Mouse (Mus musculus): Measurements from ENCODE around the gene Cldn9. TPM values are rescaled to one million over a fixed set of nuclear protein-coding genes. Genes with fewer than 3 reads are reported as not detected.

The Cldn9 gene
- polyA plus RNA-seq, 1 experiment from 2014 or later: 7.6 TPM

DNA sequence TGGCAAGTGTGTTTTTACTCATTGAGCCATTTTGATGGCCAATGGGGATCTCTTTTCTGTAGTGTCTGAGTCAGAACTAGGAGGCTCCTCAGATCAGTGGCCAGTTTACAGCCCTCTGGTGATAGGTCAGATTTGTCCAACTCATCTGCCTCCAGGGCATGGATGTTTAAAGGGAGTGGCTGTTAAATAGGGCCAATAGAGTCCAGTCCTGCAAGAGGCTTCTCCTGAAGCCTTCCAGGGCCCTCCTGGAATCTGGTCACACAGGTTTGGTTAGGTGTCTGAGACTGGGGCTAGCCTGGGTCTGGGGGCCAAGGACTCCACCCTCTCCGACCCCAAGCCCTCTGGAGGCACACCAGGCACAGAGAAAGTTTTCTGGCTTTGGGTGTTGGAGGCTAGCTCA, 10.7 kb upstream of the Cldn9 start:
- Histone ChIP-seq H3K4me1 (ENCODE audit: control insufficient read depth, insufficient read depth, low read length) (peaks cover 11% of the 10 kb centered on the region), H3K9ac (ENCODE audit: low read length) (no peak overlapping the region), H3K36me3 (ENCODE audit: control insufficient read depth, insufficient read depth, low read length) (no peaks in the 10 kb centered on the region), H3K27ac (replicated peaks; ENCODE audit: low read depth, low read length) (no peak overlapping the region), H3K4me2 (ENCODE audit: low read depth, severe bottlenecking) (no peak overlapping the region), H3K9me3 (ENCODE audit: control insufficient read depth, low read length) (no peaks in the 10 kb centered on the region), H3K4me3 (ENCODE audit: low read depth, low read length) (no peak overlapping the region), H3K27me3 (ENCODE audit: control insufficient read depth, insufficient read depth, low read length) (peaks cover 14% of the 10 kb centered on the region)
- DNase-seq (ENCODE audit: low spot score) (no peak), ATAC-seq (ENCODE audit: insufficient number of reproducible peaks, low FRiP score, low TSS enrichment, low read depth) (0 out of 2 replicates have a peak, but pooled peaks have one; percentile 23)
- 63% methylated on average over 1 of the region's 1 CpGs for WGBS

DNA sequence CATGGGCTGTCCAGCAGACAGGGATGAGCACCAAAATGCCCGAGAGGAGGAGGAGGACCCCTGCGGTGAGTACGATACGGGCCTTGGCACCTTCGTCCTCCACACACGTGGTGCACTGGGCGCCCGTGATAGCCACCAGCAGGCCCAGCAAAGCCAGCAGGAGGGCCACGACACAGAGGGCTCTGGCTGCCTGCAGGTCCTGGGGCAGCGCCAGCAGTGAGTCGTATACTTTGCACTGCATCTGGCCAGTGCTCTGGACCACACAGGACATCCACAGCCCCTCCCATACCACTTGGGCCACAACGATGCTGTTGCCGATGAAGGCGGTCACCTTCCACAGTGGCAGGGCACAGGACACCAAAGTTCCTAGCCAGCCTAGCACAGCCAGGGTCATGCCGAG, 600 bp downstream of the Cldn9 start:
- 18% methylated on average over 15 of the region's 15 CpGs for WGBS
- peaks cover 20% of the 10 kb centered on the region for H3K4me1 ChIP-seq (ENCODE audit: control insufficient read depth, insufficient read depth, low read length)
- no peaks in the 10 kb centered on the region for H3K9me3 ChIP-seq (ENCODE audit: control insufficient read depth, low read length)
- ATAC-seq (ENCODE audit: insufficient number of reproducible peaks, low FRiP score, low TSS enrichment, low read depth): 0 out of 2 replicates have a peak, but pooled peaks have one; percentile 3
- peak overlapping the region; percentile 36 for H3K4me2 ChIP-seq (ENCODE audit: low read depth, severe bottlenecking)
- H3K27ac ChIP-seq (replicated peaks; ENCODE audit: low read depth, low read length): no peak overlapping the region
- H3K4me3 ChIP-seq (ENCODE audit: low read depth, low read length): peak overlapping the region; percentile 21
- H3K27me3 ChIP-seq (ENCODE audit: control insufficient read depth, insufficient read depth, low read length): peaks cover 49% of the 10 kb centered on the region
- no peaks in the 10 kb centered on the region for H3K36me3 ChIP-seq (ENCODE audit: control insufficient read depth, insufficient read depth, low read length)
- peak; percentile 28 for DNase-seq (ENCODE audit: low spot score)
- no peak overlapping the region for H3K9ac ChIP-seq (ENCODE audit: low read length)

DNA sequence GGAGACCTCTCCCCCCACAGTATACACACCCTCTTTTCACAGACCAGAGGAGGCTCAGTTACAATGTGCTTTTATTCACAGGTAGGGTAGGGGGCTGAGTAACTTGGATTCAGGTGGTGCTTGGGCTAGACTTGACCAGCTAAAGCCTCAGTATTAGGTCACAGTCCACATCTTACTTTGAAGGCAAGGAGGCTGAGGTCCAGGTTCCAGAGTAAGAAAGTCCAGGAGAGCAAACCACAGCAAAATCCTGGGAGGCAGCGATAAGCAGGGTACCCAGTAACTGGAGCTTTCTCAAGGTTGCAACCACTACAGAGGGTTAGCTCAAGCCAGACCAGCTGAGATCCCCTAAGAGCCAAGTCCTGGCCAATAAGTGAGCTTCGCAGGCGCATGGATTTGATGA, 1.3 kb downstream of the Cldn9 start:
- 0 out of 2 replicates have a peak overlapping the region, but pooled peaks have one; percentile 21 for H3K4me3 ChIP-seq (ENCODE audit: low read depth, low read length)
- H3K9ac ChIP-seq (ENCODE audit: low read length): no peak overlapping the region
- 63% methylated on average over 3 of the region's 3 CpGs for WGBS
- H3K36me3 ChIP-seq (ENCODE audit: control insufficient read depth, insufficient read depth, low read length): no peaks in the 10 kb centered on the region
- H3K9me3 ChIP-seq (ENCODE audit: control insufficient read depth, low read length): no peaks in the 10 kb centered on the region
- H3K27ac ChIP-seq (replicated peaks; ENCODE audit: low read depth, low read length): no peak overlapping the region
- peak overlapping the region; percentile 36; the same call in 1 of the 2 replicates for H3K4me2 ChIP-seq (ENCODE audit: low read depth, severe bottlenecking)
- peaks cover 22% of the 10 kb centered on the region for H3K4me1 ChIP-seq (ENCODE audit: control insufficient read depth, insufficient read depth, low read length)
- no peak for DNase-seq (ENCODE audit: low spot score)
- peaks cover 49% of the 10 kb centered on the region for H3K27me3 ChIP-seq (ENCODE audit: control insufficient read depth, insufficient read depth, low read length)
- no peak for ATAC-seq (ENCODE audit: insufficient number of reproducible peaks, low FRiP score, low TSS enrichment, low read depth)

DNA sequence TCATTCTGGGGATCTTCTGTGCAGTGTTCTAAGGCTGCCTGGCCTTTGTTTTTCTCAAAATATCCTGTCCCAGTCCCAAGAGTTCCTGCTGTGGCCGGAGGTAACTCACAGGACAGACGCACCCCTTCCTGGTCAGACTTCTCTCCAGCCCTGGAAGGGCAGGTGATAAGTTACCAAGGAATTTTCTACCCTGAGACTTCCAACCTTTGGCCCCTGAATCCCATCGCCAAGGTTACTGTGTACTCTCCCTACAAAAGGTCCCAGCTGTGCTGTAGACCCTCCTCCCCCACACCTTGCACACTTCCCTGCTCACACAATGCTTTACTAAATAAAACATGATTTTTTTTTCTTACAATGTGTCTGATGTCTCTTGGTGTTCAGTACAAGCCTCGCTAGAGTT, 1.7 kb downstream of the Cldn9 start:
- ATAC-seq (ENCODE audit: insufficient number of reproducible peaks, low FRiP score, low TSS enrichment, low read depth): no peak
- H3K27me3 ChIP-seq (ENCODE audit: control insufficient read depth, insufficient read depth, low read length): peaks cover 49% of the 10 kb centered on the region
- no peak overlapping the region for H3K9ac ChIP-seq (ENCODE audit: low read length)
- H3K9me3 ChIP-seq (ENCODE audit: control insufficient read depth, low read length): no peaks in the 10 kb centered on the region
- WGBS: 55% methylated on average over 4 of the region's 4 CpGs
- H3K36me3 ChIP-seq (ENCODE audit: control insufficient read depth, insufficient read depth, low read length): no peaks in the 10 kb centered on the region
- H3K27ac ChIP-seq (replicated peaks; ENCODE audit: low read depth, low read length): no peak overlapping the region
- H3K4me1 ChIP-seq (ENCODE audit: control insufficient read depth, insufficient read depth, low read length): peaks cover 25% of the 10 kb centered on the region
- H3K4me2 ChIP-seq (ENCODE audit: low read depth, severe bottlenecking): no peak overlapping the region
- H3K4me3 ChIP-seq (ENCODE audit: low read depth, low read length): no peak overlapping the region
- no peak for DNase-seq (ENCODE audit: low spot score)

DNA sequence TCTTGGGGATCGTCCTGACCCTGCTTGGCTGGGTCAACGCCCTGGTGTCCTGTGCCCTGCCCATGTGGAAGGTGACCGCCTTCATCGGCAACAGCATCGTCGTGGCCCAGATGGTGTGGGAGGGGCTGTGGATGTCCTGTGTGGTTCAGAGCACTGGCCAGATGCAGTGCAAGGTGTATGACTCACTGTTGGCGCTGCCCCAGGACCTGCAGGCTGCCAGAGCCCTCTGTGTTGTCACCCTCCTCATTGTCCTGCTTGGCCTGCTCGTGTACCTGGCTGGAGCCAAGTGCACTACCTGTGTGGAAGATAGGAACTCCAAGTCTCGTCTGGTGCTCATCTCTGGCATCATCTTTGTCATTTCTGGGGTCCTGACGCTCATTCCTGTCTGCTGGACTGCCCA, 2.7 kb downstream of the Cldn9 start:
- 65% methylated on average over 10 of the region's 10 CpGs for WGBS
- no peaks in the 10 kb centered on the region for H3K9me3 ChIP-seq (ENCODE audit: control insufficient read depth, low read length)
- DNase-seq (ENCODE audit: low spot score) (no peak), ATAC-seq (ENCODE audit: insufficient number of reproducible peaks, low FRiP score, low TSS enrichment, low read depth) (no peak)
- H3K27ac ChIP-seq (replicated peaks; ENCODE audit: low read depth, low read length): no peak overlapping the region
- peaks cover 31% of the 10 kb centered on the region for H3K4me1 ChIP-seq (ENCODE audit: control insufficient read depth, insufficient read depth, low read length)
- H3K27me3 ChIP-seq (ENCODE audit: control insufficient read depth, insufficient read depth, low read length): peaks cover 57% of the 10 kb centered on the region
- H3K4me2 ChIP-seq (ENCODE audit: low read depth, severe bottlenecking): no peak overlapping the region
- H3K9ac ChIP-seq (ENCODE audit: low read length): no peak overlapping the region
- H3K36me3 ChIP-seq (ENCODE audit: control insufficient read depth, insufficient read depth, low read length): no peaks in the 10 kb centered on the region
- no peak overlapping the region for H3K4me3 ChIP-seq (ENCODE audit: low read depth, low read length)

DNA sequence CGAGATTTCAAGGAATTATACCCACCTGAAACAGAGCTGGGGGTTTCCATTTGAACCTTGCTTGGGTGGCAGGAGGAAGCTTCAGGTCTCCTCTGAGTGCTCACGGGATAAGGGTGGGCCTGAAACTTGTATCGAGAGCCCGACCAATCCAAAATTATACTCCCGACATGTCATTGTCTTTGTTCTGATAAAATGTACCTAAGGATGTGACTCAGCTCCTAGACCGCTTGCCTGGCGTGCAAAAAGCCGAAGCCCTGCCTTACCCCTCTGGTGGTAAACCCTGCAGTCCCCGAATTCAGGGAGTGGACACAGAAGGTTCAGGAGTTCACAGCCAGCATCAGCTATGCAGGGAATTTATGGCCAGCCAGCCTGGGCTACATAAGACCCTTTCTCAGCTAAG, 3.5 kb downstream of the Cldn9 start:
- peak overlapping the region; percentile 41; the same call in 1 of the 2 replicates for H3K4me2 ChIP-seq (ENCODE audit: low read depth, severe bottlenecking)
- H3K9ac ChIP-seq (ENCODE audit: low read length): no peak overlapping the region
- no peak overlapping the region for H3K4me3 ChIP-seq (ENCODE audit: low read depth, low read length)
- DNase-seq (ENCODE audit: low spot score) (no peak), ATAC-seq (ENCODE audit: insufficient number of reproducible peaks, low FRiP score, low TSS enrichment, low read depth) (no peak)
- no peak overlapping the region for H3K27ac ChIP-seq (replicated peaks; ENCODE audit: low read depth, low read length)
- WGBS: 70% methylated on average over 9 of the region's 9 CpGs
- H3K36me3 ChIP-seq (ENCODE audit: control insufficient read depth, insufficient read depth, low read length): no peaks in the 10 kb centered on the region
- H3K4me1 ChIP-seq (ENCODE audit: control insufficient read depth, insufficient read depth, low read length): peaks cover 37% of the 10 kb centered on the region
- H3K27me3 ChIP-seq (ENCODE audit: control insufficient read depth, insufficient read depth, low read length): peaks cover 63% of the 10 kb centered on the region
- H3K9me3 ChIP-seq (ENCODE audit: control insufficient read depth, low read length): no peaks in the 10 kb centered on the region

DNA sequence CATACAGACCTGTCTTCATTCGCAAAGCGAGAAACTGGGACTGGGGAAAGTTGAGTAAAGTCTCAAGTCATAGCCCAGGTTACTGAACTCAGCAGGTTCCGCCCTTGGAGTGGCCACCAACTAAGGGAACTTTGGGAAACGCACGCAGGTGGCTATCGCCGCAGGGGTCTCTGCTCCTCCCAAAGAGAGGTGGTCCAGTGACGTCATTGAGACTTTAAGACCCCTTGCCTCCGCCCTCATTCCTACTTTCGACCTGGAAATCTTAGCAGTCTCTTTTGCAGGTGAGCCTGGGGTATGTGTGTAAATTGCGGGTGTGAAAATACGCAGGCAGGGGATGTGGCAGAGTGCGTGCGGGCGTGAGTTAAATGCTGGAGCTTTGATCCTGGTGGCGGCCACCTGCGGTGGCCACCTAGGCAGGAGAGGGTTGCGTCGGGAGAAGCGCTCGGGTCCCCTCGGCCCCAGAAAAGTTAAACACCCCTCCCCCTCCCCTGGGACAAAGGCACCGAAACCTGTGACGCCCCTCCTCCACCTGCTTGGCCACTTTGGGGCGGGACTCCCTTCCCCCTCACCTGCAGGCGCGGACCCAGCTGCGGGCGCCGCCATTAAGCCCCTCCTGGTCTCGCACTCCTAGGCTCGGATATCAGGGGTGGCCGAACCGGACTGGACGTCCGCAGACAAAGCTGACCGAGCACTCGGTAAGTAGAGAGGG, 4.5 kb downstream of the Cldn9 start, which contains the start of gene Cldn6:
TSS of gene Cldn6 (plus strand) at position 123 of the 709 bp plus-strand sequence.
- Histone ChIP-seq H3K27me3 (ENCODE audit: control insufficient read depth, insufficient read depth, low read length) (peaks cover 64% of the 10 kb centered on the region), H3K4me1 (ENCODE audit: control insufficient read depth, insufficient read depth, low read length) (peaks cover 38% of the 10 kb centered on the region), H3K27ac (replicated peaks; ENCODE audit: low read depth, low read length) (no peak within 1 kb of the TSS), H3K36me3 (ENCODE audit: control insufficient read depth, insufficient read depth, low read length) (no peaks in the 10 kb centered on the region), H3K4me3 (ENCODE audit: low read depth, low read length) (peak within 1 kb of the TSS; percentile 23), H3K9ac (ENCODE audit: low read length) (no peak within 1 kb of the TSS), H3K9me3 (ENCODE audit: control insufficient read depth, low read length) (no peaks in the 10 kb centered on the region), H3K4me2 (ENCODE audit: low read depth, severe bottlenecking) (peak within 1 kb of the TSS; percentile 41)
- 3% methylated on average over 36 of the region's 38 CpGs for WGBS
- DNase-seq (ENCODE audit: low spot score) (peak; percentile 29), ATAC-seq (ENCODE audit: insufficient number of reproducible peaks, low FRiP score, low TSS enrichment, low read depth) (no peak)

DNA sequence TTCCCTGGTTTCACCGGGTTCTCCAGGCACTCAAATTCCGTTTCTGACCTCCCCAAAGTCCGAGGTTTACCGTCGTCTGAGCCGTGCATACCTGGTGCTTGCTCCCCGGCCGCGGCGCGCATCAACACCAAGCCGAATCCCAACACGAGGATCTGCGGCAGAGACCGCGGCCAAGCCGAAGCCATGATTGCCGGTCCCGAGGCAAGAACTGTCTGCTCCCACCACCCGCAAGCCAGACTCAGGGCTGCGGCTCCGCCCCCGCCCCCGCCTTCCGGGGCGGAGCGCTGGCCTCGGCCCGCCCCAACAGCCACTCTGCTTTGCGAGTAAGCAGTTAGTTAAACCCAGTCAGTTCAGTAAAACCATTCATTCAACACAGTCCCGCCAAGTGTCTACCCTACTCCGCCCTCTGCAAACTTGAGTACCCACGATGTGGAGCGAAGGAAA, 6.6 kb downstream of the Cldn9 start, which contains the start of gene Tnfrsf12a:
TSS of gene Tnfrsf12a (minus strand) at position 233 of the 444 bp plus-strand sequence.
- Histone ChIP-seq H3K4me2 (ENCODE audit: low read depth, severe bottlenecking) (peak within 1 kb of the TSS; percentile 70), H3K36me3 (ENCODE audit: control insufficient read depth, insufficient read depth, low read length) (no peaks in the 10 kb centered on the region), H3K4me1 (ENCODE audit: control insufficient read depth, insufficient read depth, low read length) (peaks cover 29% of the 10 kb centered on the region), H3K27me3 (ENCODE audit: control insufficient read depth, insufficient read depth, low read length) (peaks cover 52% of the 10 kb centered on the region), H3K4me3 (ENCODE audit: low read depth, low read length) (peak within 1 kb of the TSS; percentile 39), H3K9me3 (ENCODE audit: control insufficient read depth, low read length) (no peaks in the 10 kb centered on the region), H3K9ac (ENCODE audit: low read length) (peak within 1 kb of the TSS; percentile 8; the same call in 1 of the 2 replicates), H3K27ac (replicated peaks; ENCODE audit: low read depth, low read length) (no peak within 1 kb of the TSS)
- WGBS: 1% methylated on average over 34 of the region's 34 CpGs
- no peak for ATAC-seq (ENCODE audit: insufficient number of reproducible peaks, low FRiP score, low TSS enrichment, low read depth)
- DNase-seq (ENCODE audit: low spot score): peak; percentile 86

Data from limb, embryonic 11.5 days (tissue).